Mouse (Mus musculus) kidney, embryonic 16.5 days (tissue): ENCODE data around the gene Ubr3. TPM values are rescaled to one million over a fixed set of nuclear protein-coding genes. Genes with fewer than 3 reads are reported as not detected.
"Not testable (repeated sequence)": the region's sequence is repeated elsewhere in the genome, so short reads cannot be mapped to it uniquely, and the experiment has no call there.

Source experiments
- ATAC-seq: fragments of 200-750 bp; cut with Nextera tagmentation; 2 replicates; pipeline ENCODE4 v1.8.0; 2017; ENCODE audit warnings: moderate TSS enrichment; ENCODE audit not compliant: low FRiP score, low TSS enrichment
- H3K27ac ChIP-seq: fragments of 300-500 bp; sonication (generic); 2 replicates; pipeline ENCODE4 v1.5.1; 2014; ENCODE audit warnings: low read length
- H3K27me3 ChIP-seq: fragments of 300-500 bp; sonication (generic); 2 replicates; pipeline ENCODE4 v1.6.1; 2014; ENCODE audit warnings: low read length, control low read depth, mixed read lengths; ENCODE audit not compliant: insufficient read depth
- H3K36me3 ChIP-seq: fragments of 300-500 bp; sonication (generic); 2 replicates; pipeline ENCODE4 v1.6.1; 2014; ENCODE audit warnings: low read length, control low read depth, mixed read lengths; ENCODE audit not compliant: insufficient read depth
- H3K4me1 ChIP-seq: fragments of 300-500 bp; sonication (generic); 2 replicates; pipeline ENCODE4 v1.6.1; 2014; ENCODE audit warnings: low read length, control low read depth, mixed read lengths; ENCODE audit not compliant: insufficient read depth
- H3K4me2 ChIP-seq: fragments of 300-500 bp; sonication (generic); replicated peaks from 2 replicates; pipeline ENCODE4 v1.6.1; 2014; ENCODE audit warnings: low read depth, low read length
- H3K4me3 ChIP-seq: fragments of 300-500 bp; sonication (generic); 2 replicates; pipeline ENCODE4 v1.5.1; 2014; ENCODE audit warnings: mild to moderate bottlenecking, low read length
- H3K9ac ChIP-seq: fragments of 300-500 bp; sonication (generic); replicated peaks from 2 replicates; pipeline ENCODE4 v1.6.1; 2014; ENCODE audit warnings: low read length
- H3K9me3 ChIP-seq: fragments of 300-500 bp; sonication (generic); 2 replicates; pipeline ENCODE4 v1.6.1; 2016; ENCODE audit warnings: low read length, control low read depth
- WGBS: fragments of 180-500 bp; shearing (Covaris S2); extraction: QIAGEN DNeasy Blood & Tissue Kit; methylation state at CpG from one replicate; pipeline ENCODE4 v1.1.7; 2014; 5-methylcytosine and 5-hydroxymethylcytosine counted together
- polyA plus RNA-seq: library from polyadenylated mRNA; unstranded; fragments of >200 nt; fragmentation: Nextera tagmentation; extraction: Ambion mirVana; gene quantifications from 2 replicates; pipeline ENCODE4 v1.2.1, GENCODE M21; 2015

Gene Ubr3
- polyA plus RNA-seq, 1 experiment from 2014 or later, result 12.7 TPM

DNA sequence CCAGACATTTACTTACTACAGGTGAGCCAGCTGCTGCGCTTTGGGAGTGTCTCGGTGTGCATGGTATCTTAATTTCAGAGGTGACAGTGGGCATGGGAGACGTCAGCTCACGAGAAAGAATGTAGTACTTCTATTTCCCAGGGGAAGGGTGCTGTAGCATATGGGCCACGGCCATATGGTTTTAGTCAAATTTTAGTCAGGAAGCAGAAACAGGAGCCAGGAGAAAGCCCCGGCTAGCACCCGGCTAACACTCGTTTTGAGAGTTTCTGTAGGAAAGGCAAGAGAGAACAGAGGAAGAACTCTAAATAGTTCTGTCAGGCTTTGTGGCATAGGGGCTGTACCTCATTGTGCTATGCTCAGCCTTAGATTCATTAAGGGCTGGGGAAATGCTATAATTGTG is 55.8 kb downstream of the Ubr3 start:
- Histone ChIP-seq H3K4me2 (no peak overlapping the region), H3K27ac (no peak overlapping the region), H3K9ac (no peak overlapping the region), H3K4me1 (no peaks in the 10 kb centered on the region), H3K4me3 (no peak overlapping the region), H3K36me3 (peaks cover 36% of the 10 kb centered on the region), H3K27me3 (no peaks in the 10 kb centered on the region), H3K9me3 (no peaks in the 10 kb centered on the region)
- WGBS, result 73% methylated on average over 8 of the region's 8 CpGs
- no peak for ATAC-seq

DNA sequence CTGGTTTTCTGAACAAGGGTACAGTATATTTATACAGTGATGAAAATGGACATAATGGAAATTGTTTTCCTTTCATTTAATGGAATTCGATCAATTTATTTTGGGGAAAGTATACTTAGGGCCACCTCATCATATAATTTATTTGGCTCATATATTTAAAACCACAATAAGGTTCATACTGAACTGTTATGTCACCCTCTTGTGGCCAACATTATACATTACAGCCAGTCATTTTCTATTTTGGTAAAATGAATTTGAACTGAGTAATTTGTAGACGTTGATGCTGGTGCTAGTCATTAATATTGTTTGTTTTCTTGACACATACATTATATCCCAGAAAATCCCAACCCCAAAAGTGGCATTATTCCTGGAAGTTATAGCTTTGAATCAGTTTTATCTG is 58.6 kb downstream of the Ubr3 start:
- no peak overlapping the region for H3K27ac ChIP-seq
- H3K36me3 ChIP-seq, result peaks cover 32% of the 10 kb centered on the region
- WGBS, result 46% methylated on average over 2 of the region's 2 CpGs
- H3K4me3 ChIP-seq, result no peak overlapping the region
- no peak overlapping the region for H3K4me2 ChIP-seq
- H3K9ac ChIP-seq, result no peak overlapping the region
- no peak for ATAC-seq
- H3K4me1 ChIP-seq, result no peaks in the 10 kb centered on the region
- no peaks in the 10 kb centered on the region for H3K9me3 ChIP-seq
- no peaks in the 10 kb centered on the region for H3K27me3 ChIP-seq

- WGBS, result 92% methylated on average over 2 of the region's 2 CpGs
- no peak overlapping the region for H3K4me2 ChIP-seq
Measured at GRCm38 (mm10) chr2:69957622-69958021, 60.6 kb downstream of the Ubr3 start.

DNA sequence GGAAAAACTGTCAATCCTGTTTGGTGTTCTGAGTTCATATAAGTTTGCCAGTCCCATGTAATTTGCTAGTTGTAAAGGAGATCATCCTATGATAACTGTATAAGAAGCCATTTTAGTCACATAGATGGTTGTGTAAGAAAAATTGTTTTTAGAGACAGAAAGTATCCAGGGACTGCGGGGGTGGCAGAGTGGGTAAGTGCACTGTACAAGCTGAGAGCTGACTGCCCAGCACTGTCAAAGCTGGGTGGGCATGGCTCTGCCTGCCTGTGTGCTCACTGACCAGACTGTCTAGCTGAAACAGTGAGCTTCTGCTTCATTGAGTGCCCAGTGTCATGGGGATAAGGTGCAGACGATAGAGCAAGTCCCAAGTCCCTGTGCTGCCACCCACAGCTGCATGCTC is 77.8 kb downstream of the Ubr3 start:
- Histone ChIP-seq H3K4me1 (no peaks in the 10 kb centered on the region), H3K9ac (no peak overlapping the region), H3K27ac (no peak overlapping the region), H3K27me3 (no peaks in the 10 kb centered on the region), H3K9me3 (no peaks in the 10 kb centered on the region), H3K36me3 (peaks cover 29% of the 10 kb centered on the region), H3K4me3 (no peak overlapping the region), H3K4me2 (no peak overlapping the region)
- ATAC-seq, result no peak
- 96% methylated on average over 2 of the region's 2 CpGs for WGBS

More at GRCm38 (mm10) chr2:69957622-69958021, 60.6 kb downstream of the Ubr3 start:
- Histone ChIP-seq H3K27ac (no peak overlapping the region), H3K36me3 (peaks cover 36% of the 10 kb centered on the region), H3K4me1 (no peaks in the 10 kb centered on the region), H3K9me3 (no peaks in the 10 kb centered on the region), H3K27me3 (no peaks in the 10 kb centered on the region), H3K9ac (no peak overlapping the region), H3K4me3 (no peak overlapping the region)
- ATAC-seq, result no peak

DNA sequence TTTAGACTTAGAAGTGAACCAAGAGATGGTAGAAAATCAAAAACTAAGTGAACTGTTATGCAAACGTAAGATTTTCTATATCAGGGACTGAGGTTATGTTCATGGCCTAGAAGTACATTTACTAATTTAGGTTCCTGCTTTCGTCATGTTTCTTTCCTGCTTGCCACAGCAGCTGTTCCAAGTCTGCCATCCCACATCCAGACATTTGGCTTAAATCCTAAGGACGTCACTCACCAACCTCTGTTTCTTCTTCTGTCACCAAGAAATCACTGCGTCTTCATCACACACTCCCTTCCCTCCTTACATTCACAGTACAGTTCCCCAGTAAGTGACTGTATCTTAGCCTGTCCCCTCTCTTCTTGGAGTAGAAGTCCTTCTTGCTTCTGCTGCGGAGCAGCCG is 92.2 kb downstream of the Ubr3 start:
- H3K4me1 ChIP-seq, result no peaks in the 10 kb centered on the region
- no peak overlapping the region for H3K27ac ChIP-seq
- no peaks in the 10 kb centered on the region for H3K27me3 ChIP-seq
- no peak overlapping the region for H3K4me2 ChIP-seq
- H3K36me3 ChIP-seq, result peaks cover 30% of the 10 kb centered on the region
- no peak overlapping the region for H3K4me3 ChIP-seq
- WGBS, result 92% methylated on average over 6 of the region's 6 CpGs
- ATAC-seq, result no peak
- no peak overlapping the region for H3K9ac ChIP-seq
- H3K9me3 ChIP-seq, result no peaks in the 10 kb centered on the region

- Histone ChIP-seq H3K4me2 (no peak overlapping the region), H3K9me3 (no peaks in the 10 kb centered on the region), H3K27me3 (no peaks in the 10 kb centered on the region), H3K4me3 (no peak overlapping the region), H3K9ac (no peak overlapping the region), H3K36me3 (peaks cover 35% of the 10 kb centered on the region), H3K4me1 (no peaks in the 10 kb centered on the region), H3K27ac (no peak overlapping the region)
- WGBS, result 68% methylated on average over 2 of the region's 2 CpGs
- ATAC-seq, result no peak
Measured at GRCm38 (mm10) chr2:69990647-69991046, 93.6 kb downstream of the Ubr3 start.

GRCm38 (mm10) chr2:69994082-69994736 is 97.2 kb downstream of the Ubr3 start:
- not testable (repeated sequence) for H3K9ac ChIP-seq, H3K4me1 ChIP-seq, H3K27me3 ChIP-seq, H3K9me3 ChIP-seq, H3K4me3 ChIP-seq, H3K4me2 ChIP-seq, H3K27ac ChIP-seq, ATAC-seq
- 89% methylated on average over 3 of the region's 3 CpGs for WGBS
- peaks cover 43% of the 10 kb centered on the region for H3K36me3 ChIP-seq

- Histone ChIP-seq H3K27ac (no peak overlapping the region), H3K27me3 (no peaks in the 10 kb centered on the region), H3K9ac (no peak overlapping the region), H3K4me1 (no peaks in the 10 kb centered on the region), H3K4me3 (no peak overlapping the region), H3K9me3 (no peaks in the 10 kb centered on the region), H3K36me3 (peaks cover 38% of the 10 kb centered on the region), H3K4me2 (no peak overlapping the region)
- ATAC-seq, result no peak
- WGBS, result 73% methylated on average over 2 of the region's 2 CpGs
Measured at GRCm38 (mm10) chr2:69994779-69995178, 97.7 kb downstream of the Ubr3 start.

- 94% methylated on average over 7 of the region's 7 CpGs for WGBS
- H3K9ac ChIP-seq, result no peak overlapping the region
- H3K4me2 ChIP-seq, result no peak overlapping the region
- H3K4me1 ChIP-seq, result no peaks in the 10 kb centered on the region
- H3K27me3 ChIP-seq, result no peaks in the 10 kb centered on the region
- ATAC-seq, result no peak
- peaks cover 35% of the 10 kb centered on the region for H3K36me3 ChIP-seq
- H3K27ac ChIP-seq, result no peak overlapping the region
- no peaks in the 10 kb centered on the region for H3K9me3 ChIP-seq
- H3K4me3 ChIP-seq, result no peak overlapping the region
Measured at GRCm38 (mm10) chr2:69999097-69999770, 102.2 kb downstream of the Ubr3 start.

GRCm38 (mm10) chr2:70000316-70000715 is 103.3 kb downstream of the Ubr3 start:
- Histone ChIP-seq H3K4me2 (no peak overlapping the region), H3K4me3 (no peak overlapping the region), H3K27ac (no peak overlapping the region), H3K4me1 (no peaks in the 10 kb centered on the region), H3K9ac (no peak overlapping the region), H3K36me3 (peaks cover 34% of the 10 kb centered on the region), H3K9me3 (no peaks in the 10 kb centered on the region), H3K27me3 (no peaks in the 10 kb centered on the region)
- no peak for ATAC-seq
- WGBS, result 89% methylated on average over 6 of the region's 6 CpGs
